Mouse (Mus musculus): ENCODE measurements at regions not wholly inside any gene's neighbourhood (a gene's known extent, or its start where the extent isn't known, plus 50 kb on each side); places are given as distances from the start of the nearest gene placed in this dataset.

- Histone ChIP-seq H3K36me3 (ENCODE audit: inconsistent target) (no peaks in the 10 kb centered on the region), H3K27ac (no peak overlapping the region), H3K79me2 (ENCODE audit: inconsistent target) (no peaks in the 10 kb centered on the region), H3K4me3 (ENCODE audit: inconsistent target) (no peak overlapping the region)
- WGBS (ENCODE audit: missing documents), result 95% methylated on average over 16 of the region's 16 CpGs
These were observed 240.7 kb downstream of the Rplp1 start for GRCm38 (mm10) chr9:61673575-61674203.

- no peak overlapping the region for H3K4me3 ChIP-seq (ENCODE audit: inconsistent target)
- H3K36me3 ChIP-seq (ENCODE audit: inconsistent target), result no peaks in the 10 kb centered on the region
- 46% methylated on average over 4 of the region's 4 CpGs for WGBS (ENCODE audit: missing documents)
- H3K79me2 ChIP-seq (ENCODE audit: inconsistent target), result no peaks in the 10 kb centered on the region
- no peak overlapping the region for H3K27ac ChIP-seq
These were observed 243.4 kb downstream of the Rplp1 start for GRCm38 (mm10) chr9:61670986-61671385.

- no peaks in the 10 kb centered on the region for H3K36me3 ChIP-seq (ENCODE audit: inconsistent target)
- H3K27ac ChIP-seq, result no peak overlapping the region
- H3K79me2 ChIP-seq (ENCODE audit: inconsistent target), result no peaks in the 10 kb centered on the region
- H3K4me3 ChIP-seq (ENCODE audit: inconsistent target), result no peak overlapping the region
- WGBS (ENCODE audit: missing documents), result 17% methylated on average over 10 of the region's 10 CpGs
These were observed 244.4 kb downstream of the Rplp1 start for GRCm38 (mm10) chr9:61669729-61670520.

- Histone ChIP-seq H3K4me3 (ENCODE audit: inconsistent target) (no peak overlapping the region), H3K79me2 (ENCODE audit: inconsistent target) (no peaks in the 10 kb centered on the region), H3K27ac (no peak overlapping the region), H3K36me3 (ENCODE audit: inconsistent target) (no peaks in the 10 kb centered on the region)
- 92% methylated on average over 8 of the region's 8 CpGs for WGBS (ENCODE audit: missing documents)
These were observed 245.6 kb downstream of the Rplp1 start for GRCm38 (mm10) chr9:61668723-61669122.

- H3K27ac ChIP-seq, result no peak overlapping the region
- H3K4me3 ChIP-seq (ENCODE audit: inconsistent target), result no peak overlapping the region
- H3K36me3 ChIP-seq (ENCODE audit: inconsistent target), result no peaks in the 10 kb centered on the region
- H3K79me2 ChIP-seq (ENCODE audit: inconsistent target), result no peaks in the 10 kb centered on the region
- 100% methylated on average over 1 of the region's 1 CpGs for WGBS (ENCODE audit: missing documents)
These were observed 246.1 kb downstream of the Rplp1 start for GRCm38 (mm10) chr9:61668157-61668697.

GRCm38 (mm10) chr9:61667453-61668074, 246.8 kb downstream of the Rplp1 start:
- Histone ChIP-seq H3K27ac (no peak overlapping the region), H3K36me3 (ENCODE audit: inconsistent target) (no peaks in the 10 kb centered on the region), H3K79me2 (ENCODE audit: inconsistent target) (no peaks in the 10 kb centered on the region), H3K4me3 (ENCODE audit: inconsistent target) (no peak overlapping the region)
- 70% methylated on average over 4 of the region's 4 CpGs for WGBS (ENCODE audit: missing documents)

- no peaks in the 10 kb centered on the region for H3K79me2 ChIP-seq (ENCODE audit: inconsistent target)
- H3K36me3 ChIP-seq (ENCODE audit: inconsistent target), result no peaks in the 10 kb centered on the region
- H3K27ac ChIP-seq, result no peak overlapping the region
- H3K4me3 ChIP-seq (ENCODE audit: inconsistent target), result no peak overlapping the region
- 91% methylated on average over 3 of the region's 3 CpGs for WGBS (ENCODE audit: missing documents)
These were observed 247.5 kb downstream of the Rplp1 start for GRCm38 (mm10) chr9:61666761-61667332.

- H3K4me3 ChIP-seq (ENCODE audit: inconsistent target), result no peak overlapping the region
- no peaks in the 10 kb centered on the region for H3K79me2 ChIP-seq (ENCODE audit: inconsistent target)
- H3K27ac ChIP-seq, result no peak overlapping the region
- H3K36me3 ChIP-seq (ENCODE audit: inconsistent target), result no peaks in the 10 kb centered on the region
- WGBS (ENCODE audit: missing documents), result 26% methylated on average over 6 of the region's 6 CpGs
These were observed 248.2 kb downstream of the Rplp1 start for GRCm38 (mm10) chr9:61666118-61666517.

- Histone ChIP-seq H3K36me3 (ENCODE audit: inconsistent target) (no peaks in the 10 kb centered on the region), H3K4me3 (ENCODE audit: inconsistent target) (no peak overlapping the region), H3K79me2 (ENCODE audit: inconsistent target) (no peaks in the 10 kb centered on the region), H3K27ac (no peak overlapping the region)
- WGBS (ENCODE audit: missing documents), result 94% methylated on average over 5 of the region's 5 CpGs
These were observed 249.1 kb downstream of the Rplp1 start for GRCm38 (mm10) chr9:61665254-61665653.

- no peak overlapping the region for H3K4me3 ChIP-seq (ENCODE audit: inconsistent target)
- 68% methylated on average over 10 of the region's 10 CpGs for WGBS (ENCODE audit: missing documents)
- H3K79me2 ChIP-seq (ENCODE audit: inconsistent target), result no peaks in the 10 kb centered on the region
- no peak overlapping the region for H3K27ac ChIP-seq
- no peaks in the 10 kb centered on the region for H3K36me3 ChIP-seq (ENCODE audit: inconsistent target)
These were observed 250.2 kb downstream of the Rplp1 start for GRCm38 (mm10) chr9:61664000-61664622.

GRCm38 (mm10) chr9:61662055-61663028, 252.0 kb downstream of the Rplp1 start:
- no peak overlapping the region for H3K27ac ChIP-seq
- WGBS (ENCODE audit: missing documents), result 41% methylated on average over 12 of the region's 12 CpGs
- H3K79me2 ChIP-seq (ENCODE audit: inconsistent target), result no peaks in the 10 kb centered on the region
- H3K4me3 ChIP-seq (ENCODE audit: inconsistent target), result no peak overlapping the region
- H3K36me3 ChIP-seq (ENCODE audit: inconsistent target), result no peaks in the 10 kb centered on the region

GRCm38 (mm10) chr9:61660191-61660590, 254.2 kb downstream of the Rplp1 start:
- Histone ChIP-seq H3K36me3 (ENCODE audit: inconsistent target) (no peaks in the 10 kb centered on the region), H3K27ac (no peak overlapping the region), H3K79me2 (ENCODE audit: inconsistent target) (no peaks in the 10 kb centered on the region), H3K4me3 (ENCODE audit: inconsistent target) (no peak overlapping the region)
- 100% methylated on average over 3 of the region's 3 CpGs for WGBS (ENCODE audit: missing documents)

- no peak overlapping the region for H3K27ac ChIP-seq
- 91% methylated on average over 8 of the region's 8 CpGs for WGBS (ENCODE audit: missing documents)
- H3K4me3 ChIP-seq (ENCODE audit: inconsistent target), result no peak overlapping the region
- no peaks in the 10 kb centered on the region for H3K79me2 ChIP-seq (ENCODE audit: inconsistent target)
- H3K36me3 ChIP-seq (ENCODE audit: inconsistent target), result no peaks in the 10 kb centered on the region
These were observed 256.3 kb downstream of the Rplp1 start for GRCm38 (mm10) chr9:61657996-61658395.

Measured in macrophage (primary cell).